Mouse (Mus musculus): Measurements from ENCODE around the gene 9630041A04Rik.

Gene 9630041A04Rik

DNA sequence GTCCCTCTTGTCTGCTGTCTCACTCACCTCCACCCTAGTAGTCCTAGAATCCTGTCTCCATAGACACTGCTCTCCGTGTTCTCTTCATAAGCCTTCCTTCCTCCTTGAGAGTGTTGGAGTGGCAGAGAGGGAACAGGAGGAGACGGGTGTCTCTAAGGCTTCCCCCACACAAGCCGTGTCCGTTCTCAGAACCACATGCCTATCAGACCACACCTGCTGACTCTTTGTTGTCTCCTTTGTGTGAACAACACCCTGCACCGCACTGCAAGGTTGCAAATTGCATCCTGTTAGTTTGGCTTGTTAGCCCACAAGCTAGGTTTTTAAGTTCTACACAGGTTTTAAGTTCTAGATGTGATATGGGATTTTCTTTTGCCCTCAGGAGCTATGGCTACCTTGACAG lies 57.7 kb downstream of the 9630041A04Rik start:
- DNase-seq, result no peak

DNA sequence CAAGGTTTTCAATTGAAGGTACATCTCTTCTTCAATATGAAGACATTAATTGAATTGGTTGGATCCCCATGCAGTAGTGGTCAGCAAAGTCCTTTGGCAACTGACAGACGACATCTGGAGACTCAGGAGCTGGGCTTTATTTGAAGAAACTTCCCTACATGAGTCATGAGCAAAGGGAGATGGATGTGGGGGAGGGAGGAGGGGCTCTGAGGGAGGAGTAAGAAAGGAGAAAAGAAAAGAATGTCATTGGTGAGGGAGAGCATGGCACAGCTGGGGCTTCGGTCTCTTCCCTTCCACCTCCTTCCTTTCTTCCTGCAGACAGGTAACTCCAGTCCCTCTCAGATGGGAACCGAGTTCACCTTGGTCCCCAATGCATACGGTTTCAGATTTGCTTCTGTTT lies 61.2 kb downstream of the 9630041A04Rik start:
- no peak for DNase-seq

DNA sequence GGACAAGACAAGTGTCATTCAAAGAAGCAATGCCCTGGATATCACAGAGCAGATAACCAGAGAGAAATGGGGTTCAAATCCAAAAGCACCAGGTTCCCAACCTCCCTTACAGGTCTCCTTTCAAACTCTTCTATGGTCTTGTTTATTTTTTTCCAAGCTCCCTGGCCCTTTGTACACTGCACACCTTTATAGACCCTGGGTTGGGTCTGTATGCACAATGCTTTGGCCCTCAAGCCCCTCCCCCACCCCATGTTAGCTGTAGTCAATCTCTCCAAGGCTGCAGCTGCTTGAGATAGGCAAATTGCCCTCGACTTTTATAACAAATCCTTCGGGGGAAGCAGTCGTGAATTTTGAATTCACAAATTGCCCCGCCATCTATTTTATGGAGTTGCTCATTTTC lies 63.2 kb downstream of the 9630041A04Rik start:
- DNase-seq, result no peak

DNA sequence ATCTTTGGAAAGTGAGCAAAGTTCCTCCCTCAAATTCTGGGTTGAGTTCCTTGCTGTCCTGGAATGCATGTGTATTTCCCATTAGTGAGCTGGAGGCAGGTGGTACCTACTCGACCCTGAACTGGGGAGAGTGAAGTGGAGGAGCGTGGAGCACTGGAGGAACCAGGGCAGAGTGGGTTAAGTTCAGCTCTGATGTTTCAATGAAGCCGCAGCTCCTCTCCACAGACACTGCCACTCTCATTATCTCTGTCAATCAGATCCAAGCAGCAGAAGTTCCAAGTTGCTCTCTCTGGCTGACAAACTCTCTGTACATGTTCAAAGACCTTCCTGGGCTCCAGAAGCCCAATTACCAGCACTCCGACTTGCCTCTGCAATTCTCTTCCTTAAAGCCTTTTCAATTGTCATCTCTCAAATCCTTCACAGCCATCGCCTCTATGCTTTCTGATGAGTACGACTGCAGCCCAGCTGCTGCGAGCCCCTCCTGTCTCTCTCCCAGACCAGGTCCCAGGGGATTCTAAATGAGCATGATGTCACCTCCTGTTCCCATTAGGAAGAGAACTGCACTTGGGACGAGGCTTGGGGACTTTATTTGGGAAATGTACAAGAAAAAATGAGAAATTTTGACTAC lies 72.4 kb downstream of the 9630041A04Rik start:
- peak; percentile 22 for DNase-seq

- DNase-seq, result peak; percentile 28
Measured at GRCm38 (mm10) chr9:101934887-101935286, 73.2 kb downstream of the 9630041A04Rik start.

- no peak for DNase-seq
Measured at GRCm38 (mm10) chr9:101938066-101938465, 76.4 kb downstream of the 9630041A04Rik start.

DNA sequence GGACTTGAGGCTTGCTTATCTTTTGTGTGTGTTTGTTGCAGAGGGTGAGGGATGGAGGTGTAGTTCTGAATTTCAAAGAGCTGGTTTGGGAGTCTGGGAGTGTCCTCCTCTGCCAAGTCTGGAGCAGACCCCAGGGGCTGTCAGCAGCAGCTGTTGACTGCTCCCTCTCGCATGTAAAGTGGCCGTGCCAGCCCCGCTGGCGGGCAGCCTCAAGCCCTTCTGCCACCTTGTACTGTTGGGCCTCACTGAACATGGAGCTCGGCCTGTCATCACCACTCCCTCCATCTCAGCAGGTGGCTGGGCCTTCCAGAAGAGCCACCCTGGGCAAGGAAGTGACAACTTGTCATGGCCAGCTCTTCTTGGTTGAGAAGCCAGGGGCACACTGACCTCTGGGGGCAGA lies 77.4 kb downstream of the 9630041A04Rik start:
- DNase-seq, result no peak

DNA sequence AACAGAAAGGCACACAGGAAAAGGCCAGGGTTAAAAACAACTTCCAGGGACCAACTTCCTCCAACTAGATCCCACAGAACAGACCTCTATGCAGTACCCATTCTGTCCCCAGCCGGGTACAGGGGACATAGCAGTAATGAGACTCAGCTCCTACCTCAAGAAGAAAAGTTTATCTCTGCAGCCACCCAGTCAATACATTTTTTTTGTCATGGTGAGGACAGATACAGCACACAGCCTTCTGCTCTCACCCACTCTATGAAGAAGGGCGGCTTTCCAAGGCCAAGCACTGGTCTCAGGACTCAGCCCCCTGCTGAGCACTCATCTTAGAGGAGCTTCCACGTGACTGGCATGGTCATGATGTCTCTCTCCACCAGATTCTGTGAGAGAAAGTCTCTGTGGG lies 78.5 kb downstream of the 9630041A04Rik start:
- DNase-seq, result no peak

DNA sequence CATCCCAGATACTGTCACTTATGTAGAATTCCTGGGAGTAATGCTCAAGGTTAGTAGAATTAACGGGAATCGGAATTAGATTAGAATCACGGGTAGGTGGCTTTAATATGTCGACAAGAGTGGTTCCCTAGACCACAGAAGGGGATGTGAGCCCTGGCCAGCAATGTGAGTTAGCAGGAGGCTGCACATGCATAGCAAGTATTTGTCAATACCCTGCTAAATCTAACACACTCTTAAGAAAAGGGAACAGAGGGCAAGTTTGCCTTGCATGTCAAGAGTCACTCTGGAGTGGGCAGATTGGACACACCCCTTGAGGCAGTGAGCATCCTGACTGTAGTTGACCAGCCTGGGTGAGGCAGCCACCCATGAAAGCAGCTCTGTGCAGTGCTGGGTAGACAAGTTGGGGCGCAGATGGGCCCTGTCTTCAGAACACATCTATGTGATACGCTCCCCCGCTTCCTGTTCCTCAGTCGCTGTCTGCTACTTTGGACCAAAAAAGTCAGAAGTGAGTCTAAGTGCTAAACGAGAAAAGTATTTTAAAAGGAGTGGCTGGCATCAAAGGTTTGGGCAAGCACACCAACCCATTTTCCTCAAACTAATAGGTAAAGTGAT lies 80.5 kb downstream of the 9630041A04Rik start:
- no peak for DNase-seq

- DNase-seq, result no peak
Measured at GRCm38 (mm10) chr9:101945326-101945725, 83.7 kb downstream of the 9630041A04Rik start.

- no peak for DNase-seq
Measured at GRCm38 (mm10) chr9:101945814-101946213, 84.2 kb downstream of the 9630041A04Rik start.

DNA sequence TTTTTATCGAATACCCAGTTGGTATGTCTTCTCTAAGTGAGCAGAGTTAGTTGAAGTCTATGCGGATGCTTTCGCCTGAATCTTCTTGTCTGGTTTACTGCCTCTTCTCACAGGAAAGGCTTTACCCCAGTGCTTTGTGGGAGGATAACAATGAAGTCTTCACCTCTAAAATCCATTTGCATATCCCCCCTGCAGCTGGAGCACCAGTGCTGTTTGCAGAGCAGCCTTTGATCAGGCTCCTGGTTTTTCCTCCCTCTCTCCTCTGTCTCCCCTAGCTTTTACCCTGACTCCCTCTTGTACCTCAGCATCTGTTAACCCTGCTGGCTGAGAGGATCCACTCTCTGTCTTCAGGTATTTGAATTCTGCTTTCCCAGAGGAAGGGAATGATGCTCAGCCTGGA lies 88.5 kb downstream of the 9630041A04Rik start:
- DNase-seq, result no peak

DNA sequence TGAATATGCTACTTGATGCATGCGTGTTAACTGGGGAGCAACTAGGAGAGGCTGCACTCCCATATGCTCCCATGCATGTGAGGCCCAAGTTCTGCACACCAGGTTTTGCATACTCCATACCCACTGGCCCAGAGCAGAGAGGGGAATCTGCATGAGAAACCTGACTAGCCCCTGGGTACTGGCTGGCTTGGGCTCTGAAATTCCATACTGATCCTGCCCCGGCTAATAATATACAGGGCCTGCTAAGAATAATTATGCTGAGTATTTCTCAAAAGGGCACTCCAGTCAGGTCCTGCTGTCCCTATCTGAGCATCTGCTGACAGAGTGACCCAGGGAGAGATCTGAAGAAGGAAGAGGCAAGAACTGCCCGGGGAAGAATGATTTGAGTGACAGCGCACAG lies 92.9 kb downstream of the 9630041A04Rik start:
- no peak for DNase-seq

DNA sequence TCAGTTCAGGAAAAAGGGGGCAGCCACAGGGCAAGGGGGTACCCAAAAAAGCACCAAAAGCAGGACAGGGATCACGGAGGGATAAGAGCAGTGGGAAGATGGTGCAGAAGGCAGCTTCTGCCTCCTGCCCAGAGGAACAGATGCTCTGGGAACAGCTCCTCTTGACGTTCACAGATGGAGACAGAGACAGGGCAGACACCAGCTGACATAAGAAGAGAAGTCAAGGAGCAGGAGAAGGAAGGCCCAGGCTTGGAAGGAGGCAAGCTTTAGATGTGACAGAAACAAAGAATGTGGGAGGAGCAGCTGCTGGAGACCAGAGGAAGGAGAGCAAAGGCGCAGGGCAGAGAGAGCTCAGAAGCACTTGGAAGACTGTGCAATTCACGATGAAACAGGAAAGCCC lies 94.6 kb downstream of the 9630041A04Rik start:
- DNase-seq, result no peak

GRCm38 (mm10) chr9:101971806-101972205 lies 110.2 kb downstream of the 9630041A04Rik start:
- DNase-seq, result peak; percentile 32

- no peak for DNase-seq
Measured at GRCm38 (mm10) chr9:101972314-101972713, 110.7 kb downstream of the 9630041A04Rik start.

DNA sequence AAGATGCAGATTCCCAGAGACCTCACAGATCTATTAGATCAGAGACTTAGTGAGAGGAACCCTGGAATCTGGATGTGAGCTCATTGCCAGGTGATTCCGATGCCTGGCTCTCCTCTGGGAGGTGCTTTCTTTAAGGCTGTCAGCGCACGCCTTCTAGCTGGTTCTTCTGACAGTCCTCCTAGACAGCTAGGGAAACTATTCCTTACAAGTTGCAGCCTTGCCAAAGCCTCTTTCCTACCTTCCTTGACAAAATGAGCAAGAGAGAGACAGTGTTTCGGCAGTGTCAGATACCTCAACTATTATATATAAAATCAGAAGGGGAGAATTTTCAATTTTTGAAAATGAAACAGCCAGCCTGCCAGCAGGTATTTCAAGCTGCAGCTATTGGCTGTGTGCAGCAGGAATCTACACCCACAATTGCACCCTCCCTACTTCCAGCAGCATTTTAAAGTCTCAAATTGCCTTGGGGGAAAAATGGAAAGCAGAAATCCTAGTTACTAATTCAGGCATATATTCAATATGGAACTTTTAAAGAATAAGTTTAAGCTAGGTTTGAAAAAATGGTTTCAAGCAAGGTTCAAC lies 115.3 kb downstream of the 9630041A04Rik start:
- no peak for DNase-seq

- DNase-seq, result no peak
Measured at GRCm38 (mm10) chr9:101981161-101981560, 119.5 kb downstream of the 9630041A04Rik start.

DNA sequence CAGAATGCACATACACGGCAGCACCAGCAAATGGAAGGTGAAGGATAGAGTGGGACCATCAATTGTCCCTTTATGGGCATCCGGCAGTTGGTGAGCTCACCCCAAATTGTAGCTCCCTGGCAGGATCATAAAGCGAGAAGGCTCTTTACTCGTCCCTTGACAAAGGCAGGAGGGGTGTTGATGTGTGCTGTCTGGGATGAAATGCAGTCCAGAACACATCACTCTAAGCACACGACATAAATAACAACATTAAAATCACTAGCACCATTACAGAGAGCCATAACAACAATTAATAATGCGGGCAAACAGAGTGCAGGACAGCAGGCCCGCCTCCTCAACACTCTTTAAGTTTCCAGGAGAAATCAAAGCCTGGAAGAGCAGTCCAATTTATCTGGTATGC lies 120.7 kb downstream of the 9630041A04Rik start:
- no peak for DNase-seq

GRCm38 (mm10) chr9:101986910-101987309 lies 125.3 kb downstream of the 9630041A04Rik start:
- no peak for DNase-seq

- DNase-seq, result no peak
Measured at GRCm38 (mm10) chr9:101990032-101990431, 128.4 kb downstream of the 9630041A04Rik start.

DNA sequence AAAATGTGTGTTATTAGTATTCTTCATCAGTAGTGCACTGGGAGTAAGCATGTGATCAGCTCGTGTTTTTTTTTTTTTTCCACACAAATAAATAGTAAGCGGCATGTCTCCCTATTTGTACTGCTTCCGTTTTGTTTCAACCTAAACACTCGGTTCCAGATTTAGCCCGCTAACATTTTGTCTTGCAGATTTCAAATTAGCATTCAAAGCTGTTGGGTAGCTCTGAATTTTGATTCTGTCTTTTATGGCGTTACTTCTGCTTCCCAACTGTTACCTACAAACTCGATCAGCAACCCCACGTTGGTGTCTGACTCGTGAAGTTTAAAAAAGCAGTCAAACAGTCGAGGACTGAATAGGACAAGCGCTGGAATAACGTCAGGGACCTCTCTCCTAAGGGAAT lies 129.2 kb downstream of the 9630041A04Rik start:
- no peak for DNase-seq
